Mouse (Mus musculus): ENCODE data around the gene Them5.
A peak's percentile ranks its signal among the peaks of the same experiment; 100 is the strongest.

Them5 gene

DNA sequence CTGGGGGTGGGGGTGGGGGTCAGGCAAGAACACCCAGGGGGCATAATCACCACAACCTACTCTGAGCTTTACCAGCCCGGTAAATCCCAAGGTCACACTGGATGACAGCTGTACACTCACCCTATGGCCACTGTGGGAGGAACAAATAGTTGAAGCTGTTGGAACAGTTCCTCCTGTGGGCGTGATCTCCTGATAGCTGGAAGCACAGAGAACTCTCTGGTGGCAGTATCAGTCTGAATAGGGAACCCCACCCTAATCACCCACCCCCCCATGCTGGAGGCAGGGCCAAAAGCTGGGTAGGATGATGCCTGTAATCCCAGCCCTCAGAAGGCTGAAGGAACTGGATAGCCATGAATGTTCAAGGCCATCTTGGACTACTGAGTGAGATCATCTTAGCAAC, 27.8 kb downstream of the Them5 start:
- ATAC-seq (ENCODE audit: insufficient number of reproducible peaks, low FRiP score, low TSS enrichment) = no peak

DNA sequence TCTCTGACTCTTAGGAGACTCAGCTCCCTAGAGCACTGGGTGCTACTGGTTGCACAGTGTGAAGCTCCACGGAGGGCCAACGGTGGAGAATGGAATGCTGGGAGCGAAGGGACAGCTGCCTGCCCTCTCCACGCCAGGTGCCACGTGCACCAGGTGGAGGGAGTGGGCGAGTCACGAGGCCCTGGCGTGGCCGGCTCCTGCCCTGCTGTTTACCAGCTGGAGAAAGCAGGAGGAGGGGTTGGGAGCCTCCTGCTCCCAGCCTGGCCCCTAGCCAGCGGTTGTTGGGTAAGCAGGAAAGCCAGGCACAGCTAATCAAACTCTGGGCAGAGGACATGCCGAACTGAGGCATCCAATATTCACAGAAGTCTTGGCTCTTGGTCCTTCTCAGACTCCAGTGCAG, 29.7 kb downstream of the Them5 start:
- ATAC-seq (ENCODE audit: insufficient number of reproducible peaks, low FRiP score, low TSS enrichment) = no peak

DNA sequence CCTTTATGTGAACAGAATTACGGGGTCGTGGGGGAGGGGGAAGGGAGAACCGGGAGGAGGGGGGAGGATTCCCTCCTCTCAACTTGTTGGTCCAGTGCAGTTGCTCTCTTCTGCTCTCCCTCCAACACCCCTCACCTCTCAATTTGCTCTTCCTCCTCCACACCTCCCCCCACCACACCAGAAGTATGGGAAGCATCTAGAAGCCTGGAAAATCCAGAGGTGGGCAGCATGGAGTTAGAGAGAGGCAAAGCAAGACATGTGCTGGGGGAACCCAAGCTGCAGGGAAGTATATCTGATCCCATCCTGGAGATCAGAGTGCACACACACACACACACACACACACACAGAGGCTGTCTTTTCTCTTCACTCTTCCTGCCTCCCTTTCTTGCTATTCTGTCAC, 30.1 kb downstream of the Them5 start:
- no peak for ATAC-seq (ENCODE audit: insufficient number of reproducible peaks, low FRiP score, low TSS enrichment)

DNA sequence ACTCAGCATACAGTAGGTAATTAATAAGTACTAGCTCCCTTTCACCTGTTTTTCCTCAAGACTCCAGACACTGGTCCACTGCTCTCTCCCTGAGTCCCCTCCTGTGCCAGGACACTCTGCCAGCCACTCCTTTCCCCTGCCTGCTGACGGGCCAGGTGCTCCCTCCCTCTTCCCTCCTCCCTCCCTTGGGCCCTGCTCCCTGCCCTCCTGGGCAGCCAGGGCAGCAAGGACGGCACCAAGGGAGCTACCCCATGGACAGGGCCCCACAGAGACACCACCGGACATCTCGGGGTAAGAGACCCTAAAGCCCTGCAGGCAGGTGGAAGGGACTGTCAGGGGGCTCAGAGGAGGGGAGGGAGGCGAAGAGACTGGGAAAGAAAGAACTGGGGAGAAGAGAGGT, 30.7 kb downstream of the Them5 start, which contains the start of gene Rorc:
TSS of gene Rorc (plus strand) at position 154 of the 400 bp plus-strand sequence.
- ATAC-seq (ENCODE audit: insufficient number of reproducible peaks, low FRiP score, low TSS enrichment) = peak; percentile 67

DNA sequence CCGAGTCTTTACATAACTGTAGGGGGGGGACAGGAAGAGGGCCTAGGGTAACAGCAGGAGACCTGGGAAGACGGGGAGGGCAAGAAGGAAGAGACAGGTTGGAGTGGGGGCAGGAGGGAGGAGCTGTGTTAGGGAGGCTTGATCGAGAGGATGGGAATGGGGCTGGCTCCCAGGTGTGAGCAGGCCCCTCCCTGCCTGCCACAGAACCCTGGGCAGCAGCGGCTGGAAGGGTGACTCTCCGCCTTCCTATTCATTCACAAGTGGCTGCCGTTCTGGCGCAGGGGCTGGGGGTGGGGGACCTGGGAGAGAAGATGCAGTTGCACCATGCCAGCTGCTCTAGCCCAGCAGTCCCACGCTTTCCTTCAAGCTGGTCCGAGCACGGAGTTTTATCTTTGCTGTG, 31.2 kb downstream of the Them5 start:
- peak; percentile 46 for ATAC-seq (ENCODE audit: insufficient number of reproducible peaks, low FRiP score, low TSS enrichment)

DNA sequence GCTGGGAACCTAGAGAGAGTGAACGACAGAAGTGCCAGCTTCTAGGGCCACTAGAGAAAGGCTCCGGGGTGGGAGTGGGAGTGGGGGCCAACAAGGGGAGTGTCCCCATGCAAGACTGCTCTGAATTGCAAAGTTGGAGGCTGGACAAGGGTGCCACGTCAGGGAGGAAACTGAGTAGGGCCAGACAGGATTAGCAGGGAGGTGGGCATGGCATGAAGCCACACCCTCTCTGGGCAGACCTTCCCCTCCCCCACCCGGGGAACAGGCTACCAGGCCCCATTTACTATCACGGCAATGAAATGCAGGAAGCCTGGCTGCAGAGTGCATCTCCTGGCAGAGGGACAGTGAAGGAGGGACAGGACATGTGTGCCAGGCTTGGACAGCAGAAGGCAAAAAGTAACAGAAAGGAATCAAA, 31.7 kb downstream of the Them5 start:
- 0 out of 2 replicates have a peak, but pooled peaks have one; percentile 18 for ATAC-seq (ENCODE audit: insufficient number of reproducible peaks, low FRiP score, low TSS enrichment)

DNA sequence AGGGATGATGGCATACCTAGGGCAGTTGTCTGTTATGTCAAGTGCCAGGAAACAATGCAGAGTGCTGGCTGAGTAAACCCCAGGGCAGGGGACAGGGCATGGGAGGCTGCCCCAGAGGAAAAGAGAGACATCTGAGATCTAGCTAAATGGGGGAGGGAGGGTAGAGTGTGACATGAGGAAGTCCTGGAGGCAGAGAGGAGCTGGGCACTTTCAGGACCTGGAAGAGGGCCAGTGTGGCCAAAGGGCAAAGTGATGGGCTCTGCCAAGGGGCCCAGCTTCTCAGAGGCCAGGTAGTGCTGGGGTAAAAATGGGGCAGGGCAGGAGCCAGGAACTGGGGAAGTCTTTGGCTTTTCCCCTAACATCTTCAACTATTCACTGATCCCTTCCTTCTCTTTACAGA, 32.7 kb downstream of the Them5 start:
- ATAC-seq (ENCODE audit: insufficient number of reproducible peaks, low FRiP score, low TSS enrichment) = no peak

DNA sequence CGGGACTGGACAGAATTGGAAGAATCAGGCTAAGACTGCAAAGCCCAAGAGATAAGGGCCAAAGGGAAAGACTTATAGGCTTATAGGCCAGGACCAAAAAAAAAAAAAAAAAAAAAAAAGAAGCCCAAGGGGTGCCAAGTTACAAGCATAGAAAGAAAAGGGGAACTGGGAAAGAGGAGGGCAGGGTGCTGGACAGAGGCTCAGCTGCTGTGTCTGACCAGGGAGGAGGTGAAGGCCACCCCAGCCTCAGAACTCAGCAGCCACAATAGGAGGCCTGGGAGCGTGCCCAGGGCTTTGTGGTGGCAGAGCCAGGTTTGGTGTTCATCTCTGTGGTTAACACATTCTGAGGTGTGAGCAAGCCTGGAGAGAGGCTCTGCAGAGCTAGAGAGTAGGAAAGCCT, 33.2 kb downstream of the Them5 start:
- no peak for ATAC-seq (ENCODE audit: insufficient number of reproducible peaks, low FRiP score, low TSS enrichment)

DNA sequence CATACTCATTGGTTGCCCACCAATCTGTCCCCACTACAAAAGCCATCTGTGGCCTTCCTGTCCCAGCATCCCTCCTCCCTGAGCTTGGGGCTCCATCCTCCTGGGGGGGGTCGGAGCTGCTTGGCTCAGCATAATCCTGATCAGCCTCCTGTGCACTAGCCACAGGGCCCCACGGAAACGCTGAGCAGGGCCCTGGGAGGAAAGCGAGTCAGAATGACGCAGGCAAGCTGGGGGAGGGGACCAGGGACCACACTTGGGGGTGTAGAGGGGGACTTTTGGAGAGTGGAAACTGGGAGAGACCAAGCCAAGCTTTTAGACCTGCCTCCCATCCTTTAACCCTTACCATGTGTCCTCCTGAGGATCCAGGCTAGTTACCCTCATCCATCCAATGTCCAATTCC, 34.0 kb downstream of the Them5 start:
- ATAC-seq (ENCODE audit: insufficient number of reproducible peaks, low FRiP score, low TSS enrichment) = no peak

DNA sequence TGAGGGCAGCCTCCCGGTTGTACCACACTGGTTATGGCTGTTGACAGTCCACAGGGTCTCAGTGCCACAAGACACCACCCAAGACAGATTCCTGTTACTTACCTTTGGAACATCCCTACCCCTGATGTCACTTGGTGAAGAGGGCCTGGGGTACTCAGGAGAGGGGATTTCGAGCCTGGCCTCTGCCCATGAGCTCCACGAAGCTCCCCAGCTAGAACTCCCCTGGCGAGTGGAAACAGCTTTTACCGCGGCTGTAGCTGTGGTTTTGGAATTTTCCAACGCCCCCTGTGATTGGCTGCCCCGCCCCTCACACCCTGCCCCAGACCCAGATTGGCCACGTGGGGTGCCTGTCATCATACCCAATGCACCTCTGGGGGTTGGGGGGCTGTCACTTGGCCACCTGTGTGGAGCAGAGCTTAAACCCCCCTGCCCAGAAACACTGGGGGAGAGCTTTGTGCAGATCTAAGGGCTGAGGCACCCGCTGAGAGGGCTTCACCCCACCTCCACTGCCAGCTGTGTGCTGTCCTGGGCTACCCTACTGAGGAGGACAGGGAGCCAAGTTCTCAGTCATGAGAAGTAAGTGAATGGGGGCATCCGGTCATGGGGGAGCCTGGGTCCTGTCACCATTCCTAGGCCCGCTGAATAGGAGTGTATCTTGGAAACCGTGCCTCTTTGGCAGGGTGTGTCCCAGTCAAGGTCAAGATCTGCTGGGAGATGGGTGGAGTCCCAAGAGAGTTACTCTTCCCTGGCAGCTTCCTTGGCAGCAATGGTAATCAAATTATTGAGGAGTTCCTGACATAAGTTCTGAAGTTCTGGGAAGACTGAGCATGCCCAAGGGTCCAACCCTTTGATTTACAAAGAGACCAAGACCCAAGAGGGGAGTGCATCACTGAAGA, 35.4 kb downstream of the Them5 start:
- no peak for ATAC-seq (ENCODE audit: insufficient number of reproducible peaks, low FRiP score, low TSS enrichment)

DNA sequence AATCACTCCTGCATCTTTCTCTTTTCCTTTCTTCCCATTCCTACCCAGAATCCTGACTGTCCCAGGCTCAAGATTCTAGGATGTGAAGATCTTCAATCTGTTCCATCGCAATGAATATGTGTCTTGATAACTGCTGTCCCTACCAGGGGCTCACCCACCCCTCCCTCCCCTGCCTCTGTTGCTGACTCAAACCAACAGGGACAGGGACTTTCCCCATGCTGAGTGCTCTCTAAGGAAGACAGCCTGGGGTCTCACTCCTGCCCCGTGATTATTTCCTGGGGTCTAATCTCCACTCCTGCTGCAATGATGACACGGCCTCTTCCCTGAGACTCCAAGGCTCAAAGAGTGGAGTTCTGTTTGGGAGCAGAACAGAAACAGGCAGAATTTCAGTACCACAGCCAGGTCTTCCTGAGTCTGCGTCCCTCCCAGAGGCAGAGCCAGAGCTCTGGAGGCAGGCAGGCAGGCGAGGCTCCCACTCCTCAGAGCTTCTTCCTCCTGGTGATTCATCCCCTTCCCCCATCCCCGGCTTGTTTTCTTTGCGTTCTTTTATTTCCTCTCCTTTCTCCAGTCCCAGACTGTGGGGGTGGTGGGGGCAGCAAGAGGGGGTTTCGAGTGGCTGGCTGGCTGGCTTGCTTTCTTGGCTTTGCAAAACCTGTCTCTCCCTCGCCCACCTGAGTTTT, 38.1 kb downstream of the Them5 start:
- ATAC-seq (ENCODE audit: insufficient number of reproducible peaks, low FRiP score, low TSS enrichment) = no peak

DNA sequence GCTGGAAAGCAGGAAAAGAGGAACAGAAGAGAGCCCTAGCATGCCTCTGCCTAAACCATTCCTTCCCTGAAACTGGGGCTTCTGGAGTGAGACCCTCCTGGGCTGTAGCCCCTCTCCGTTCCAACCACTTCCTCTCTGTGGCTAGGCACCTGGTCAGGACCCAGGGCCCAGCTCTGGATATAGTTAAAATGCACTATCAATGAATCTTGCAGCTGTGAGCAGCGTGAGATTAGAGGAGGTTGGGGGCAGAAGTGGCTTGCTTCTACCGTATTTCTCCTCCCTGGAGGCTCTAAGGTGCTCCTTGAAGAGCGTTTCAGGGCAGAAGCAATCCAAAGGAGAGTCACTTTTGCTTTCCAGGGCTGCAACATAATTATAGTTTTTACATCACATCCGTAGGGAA, 40.4 kb downstream of the Them5 start:
- ATAC-seq (ENCODE audit: insufficient number of reproducible peaks, low FRiP score, low TSS enrichment) = no peak

DNA sequence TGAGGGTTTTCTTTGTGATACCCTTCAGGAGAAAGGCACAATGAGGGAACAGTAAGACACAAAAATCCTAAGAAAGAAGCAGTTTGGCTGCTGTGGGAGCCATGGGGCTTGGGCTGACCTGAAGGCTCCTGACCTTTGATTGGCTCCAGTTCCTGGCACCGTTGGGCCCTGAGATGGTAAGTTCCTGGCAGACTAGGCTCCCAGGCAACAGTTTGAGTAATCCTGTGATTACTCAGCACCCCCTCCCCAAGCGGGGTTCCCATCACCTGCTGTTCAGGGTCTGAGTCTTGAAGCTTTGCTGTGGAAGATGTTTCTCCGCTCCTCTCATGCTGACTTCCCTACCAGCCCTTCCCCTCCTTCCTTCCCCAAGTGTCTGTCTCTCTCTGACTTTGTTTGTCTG, 41.6 kb downstream of the Them5 start:
- no peak for ATAC-seq (ENCODE audit: insufficient number of reproducible peaks, low FRiP score, low TSS enrichment)

DNA sequence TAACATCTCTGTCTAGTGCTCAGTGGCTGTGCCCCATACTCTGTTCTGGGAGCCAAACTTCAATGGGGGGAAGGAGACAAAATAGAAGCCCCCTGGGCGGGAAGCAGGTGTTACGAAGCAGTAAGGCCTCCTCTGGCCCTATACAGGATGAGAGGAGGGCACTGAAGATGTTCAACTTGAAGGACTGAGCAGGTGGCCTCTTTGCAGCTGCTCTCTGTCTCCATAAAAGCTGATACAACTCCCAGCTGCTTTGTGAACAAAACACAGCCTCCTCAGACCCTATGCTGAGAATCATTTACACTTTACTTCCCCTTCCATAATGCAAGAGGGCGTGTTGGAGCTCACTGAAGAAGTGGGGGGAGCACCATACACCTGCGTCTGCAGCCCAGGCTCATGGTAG, 44.8 kb downstream of the Them5 start:
- no peak for ATAC-seq (ENCODE audit: insufficient number of reproducible peaks, low FRiP score, low TSS enrichment)

DNA sequence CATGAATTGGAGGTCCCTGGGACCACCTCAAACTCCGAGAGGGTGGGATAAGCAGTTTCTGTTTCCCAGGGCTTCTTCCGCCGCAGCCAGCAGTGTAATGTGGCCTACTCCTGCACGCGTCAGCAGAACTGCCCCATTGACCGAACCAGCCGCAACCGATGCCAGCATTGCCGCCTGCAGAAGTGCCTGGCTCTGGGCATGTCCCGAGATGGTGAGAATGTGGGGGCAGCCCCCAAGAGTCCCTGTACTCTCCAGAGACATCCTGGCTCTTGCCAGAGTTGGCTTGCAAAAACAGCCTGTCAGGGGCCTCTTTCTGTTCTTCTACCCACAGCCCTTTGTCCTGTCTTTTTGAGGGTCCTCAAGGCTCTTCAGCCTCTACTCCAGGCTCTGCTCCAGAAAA, 45.5 kb downstream of the Them5 start:
- no peak for ATAC-seq (ENCODE audit: insufficient number of reproducible peaks, low FRiP score, low TSS enrichment)

DNA sequence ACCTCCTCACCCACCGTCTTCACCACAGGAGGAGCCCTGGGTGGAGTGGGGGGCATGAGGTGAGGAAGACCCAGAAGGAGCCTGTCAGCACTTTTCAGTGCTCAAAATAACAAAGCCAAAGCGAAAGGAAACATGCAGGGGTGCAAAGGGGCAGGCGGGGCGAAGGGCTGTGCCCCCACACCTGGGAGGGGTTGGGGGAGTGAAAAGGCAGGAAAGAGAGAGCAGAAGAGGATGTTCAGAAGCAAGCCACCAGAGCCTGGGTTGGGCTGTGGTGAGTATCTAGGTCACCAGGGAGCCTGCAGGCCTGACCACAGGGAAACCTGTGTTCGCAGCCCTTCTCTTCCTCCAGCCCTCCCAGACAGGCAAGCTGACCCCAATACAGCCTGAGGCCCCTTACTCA, 46.1 kb downstream of the Them5 start:
- no peak for ATAC-seq (ENCODE audit: insufficient number of reproducible peaks, low FRiP score, low TSS enrichment)

DNA sequence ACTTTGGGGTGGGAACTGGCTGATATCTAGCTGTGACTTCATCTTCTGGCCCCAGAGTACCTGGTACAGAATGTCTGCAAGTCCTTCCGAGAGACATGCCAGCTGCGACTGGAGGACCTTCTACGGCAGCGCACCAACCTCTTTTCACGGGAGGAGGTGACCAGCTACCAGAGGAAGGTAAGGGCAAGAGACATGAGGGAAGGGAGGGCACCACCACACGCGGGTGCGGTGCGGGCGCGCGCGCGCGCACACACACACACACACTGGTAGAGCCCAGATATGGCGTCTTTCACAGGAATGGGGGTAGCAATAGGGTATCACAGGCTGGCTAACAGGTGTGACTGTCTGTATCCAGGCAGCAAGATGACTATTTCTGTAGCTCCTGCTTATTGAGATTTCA, 47.5 kb downstream of the Them5 start:
- ATAC-seq (ENCODE audit: insufficient number of reproducible peaks, low FRiP score, low TSS enrichment) = no peak

DNA sequence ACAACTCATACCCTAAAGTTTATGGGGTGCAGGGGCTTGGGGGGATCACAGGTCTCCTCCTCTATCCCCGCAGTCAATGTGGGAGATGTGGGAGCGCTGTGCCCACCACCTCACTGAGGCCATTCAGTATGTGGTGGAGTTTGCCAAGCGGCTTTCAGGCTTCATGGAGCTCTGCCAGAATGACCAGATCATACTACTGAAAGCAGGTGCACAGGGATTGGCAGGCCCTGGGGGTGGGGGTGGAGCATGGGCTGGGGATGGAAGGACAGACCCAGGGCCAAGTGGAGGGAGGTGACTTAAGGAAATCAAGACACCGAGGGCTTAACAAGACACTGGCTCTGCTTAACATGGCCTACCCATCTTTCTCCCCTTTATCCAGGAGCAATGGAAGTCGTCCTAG, 49.1 kb downstream of the Them5 start:
- no peak for ATAC-seq (ENCODE audit: insufficient number of reproducible peaks, low FRiP score, low TSS enrichment)

DNA sequence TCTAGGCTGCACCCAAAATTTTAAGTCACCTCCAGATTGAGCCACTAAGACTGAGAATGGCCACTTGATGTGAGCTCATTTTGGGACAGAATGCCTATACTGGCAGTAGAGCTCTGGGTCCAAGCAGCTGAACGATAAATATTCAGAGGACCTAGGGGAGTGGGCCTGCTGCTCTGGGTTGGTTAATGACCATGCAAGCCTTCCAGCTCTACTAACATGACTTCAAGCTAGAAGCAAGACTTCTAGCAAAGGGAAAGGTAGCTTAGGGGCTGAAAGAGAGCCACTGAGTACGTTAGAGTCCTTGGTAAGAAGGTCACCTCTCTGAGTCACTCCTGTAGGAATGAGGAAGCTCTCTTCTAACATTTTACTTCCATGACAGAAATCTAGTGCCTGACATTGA, 50.2 kb downstream of the Them5 start:
- ATAC-seq (ENCODE audit: insufficient number of reproducible peaks, low FRiP score, low TSS enrichment) = no peak

DNA sequence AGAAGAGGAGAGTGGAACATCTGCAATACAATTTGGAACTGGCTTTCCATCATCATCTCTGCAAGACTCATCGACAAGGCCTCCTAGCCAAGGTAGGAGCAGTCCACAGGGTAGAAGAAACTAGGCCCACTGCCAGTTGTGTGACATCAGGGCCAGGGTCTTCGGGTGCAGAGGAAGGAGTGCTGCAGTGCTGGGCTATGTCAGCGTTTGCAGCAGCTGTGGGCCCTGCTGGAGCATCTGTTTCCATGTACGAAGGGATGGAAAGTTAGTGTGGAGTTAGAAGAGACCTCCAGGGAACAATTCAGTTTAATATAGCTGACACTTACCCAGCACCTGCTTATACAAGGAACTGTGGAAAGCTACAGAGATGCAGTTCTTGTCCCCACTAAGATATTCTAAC, 51.1 kb downstream of the Them5 start:
- ATAC-seq (ENCODE audit: insufficient number of reproducible peaks, low FRiP score, low TSS enrichment) = no peak

DNA sequence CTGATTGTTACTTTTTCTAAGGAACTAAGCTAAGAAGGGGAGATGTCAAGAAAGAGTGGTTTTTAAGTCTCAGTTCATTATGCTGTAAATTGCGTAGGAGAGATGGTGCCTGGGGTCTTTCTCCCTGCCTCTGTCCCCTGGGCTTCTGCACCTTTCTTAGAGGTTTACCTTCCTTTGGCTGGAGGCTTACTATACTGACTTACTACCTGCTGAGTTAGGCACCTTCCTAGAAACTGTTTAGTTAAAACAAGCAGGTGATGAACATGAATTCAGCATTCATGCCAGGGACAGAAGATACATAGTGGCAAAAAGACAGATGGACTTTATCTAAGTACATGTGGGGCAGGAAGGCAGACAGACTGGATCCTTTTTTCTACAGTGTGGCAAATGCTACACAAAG, 54.4 kb downstream of the Them5 start:
- ATAC-seq (ENCODE audit: insufficient number of reproducible peaks, low FRiP score, low TSS enrichment) = no peak

DNA sequence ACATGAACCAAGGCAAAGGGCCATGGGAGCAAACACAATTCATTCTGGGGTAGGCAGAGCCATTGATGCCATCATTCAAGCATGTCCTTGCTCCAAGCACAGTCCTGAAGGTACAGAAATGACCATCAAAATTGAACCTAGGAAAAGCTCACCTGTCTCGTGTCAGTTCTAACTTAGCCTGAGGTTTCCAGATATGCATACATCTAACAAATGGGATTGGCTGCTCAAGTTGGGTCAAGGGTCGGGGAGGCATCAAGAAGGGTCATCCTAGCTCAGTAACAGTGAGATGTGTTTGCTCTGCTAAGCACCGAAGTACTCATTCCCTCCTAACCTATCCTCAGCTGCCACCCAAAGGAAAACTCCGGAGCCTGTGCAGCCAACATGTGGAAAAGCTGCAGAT, 55.0 kb downstream of the Them5 start:
- ATAC-seq (ENCODE audit: insufficient number of reproducible peaks, low FRiP score, low TSS enrichment) = no peak
